Mouse (Mus musculus): Measurements from ENCODE around the gene Xpnpep1. TPM values are rescaled to one million over a fixed set of nuclear protein-coding genes. Genes with fewer than 3 reads are reported as not detected.

The Xpnpep1 gene
- polyA plus RNA-seq (2015; fragmentation: Nextera tagmentation; extraction: Ambion mirVana): 120 and 130 TPM in 2 replicates

- no peak for ATAC-seq
- peak within 1 kb of the TSS; percentile 75 for H3K4me3 ChIP-seq
- H3K9ac ChIP-seq: no peak within 1 kb of the TSS
- no peak within 1 kb of the TSS for H3K27ac ChIP-seq
- no peaks in the 10 kb centered on the region for H3K27me3 ChIP-seq
- 88% methylated on average over 23 of the region's 23 CpGs for WGBS
- peaks cover 14% of the 10 kb centered on the region for H3K4me1 ChIP-seq
- H3K9me3 ChIP-seq (replicated peaks): no peaks in the 10 kb centered on the region
- no peaks in the 10 kb centered on the region for H3K36me3 ChIP-seq (ENCODE audit: poor library complexity, severe bottlenecking)
- peak within 1 kb of the TSS; percentile 71 for H3K4me2 ChIP-seq
Observed at GRCm38 (mm10) chr19:53040164-53041132, at the start of gene Xpnpep1. Gene Xpnpep1, minus strand, starts transcription at chr19:53040214.

GRCm38 (mm10) chr19:53087268-53088143 lies 47.5 kb upstream of the Xpnpep1 start:
- Histone ChIP-seq H3K9ac (0 out of 2 replicates have a peak overlapping the region, but pooled peaks have one; percentile 19), H3K4me2 (peak overlapping the region; percentile 36), H3K4me3 (no peak overlapping the region), H3K27ac (0 out of 2 replicates have a peak overlapping the region, but pooled peaks have one; percentile 21), H3K9me3 (replicated peaks) (no peaks in the 10 kb centered on the region), H3K4me1 (peaks cover 17% of the 10 kb centered on the region), H3K27me3 (no peaks in the 10 kb centered on the region), H3K36me3 (ENCODE audit: poor library complexity, severe bottlenecking) (no peaks in the 10 kb centered on the region)
- WGBS: 31% methylated on average over 25 of the region's 25 CpGs
- peak; percentile 65 for ATAC-seq

DNA sequence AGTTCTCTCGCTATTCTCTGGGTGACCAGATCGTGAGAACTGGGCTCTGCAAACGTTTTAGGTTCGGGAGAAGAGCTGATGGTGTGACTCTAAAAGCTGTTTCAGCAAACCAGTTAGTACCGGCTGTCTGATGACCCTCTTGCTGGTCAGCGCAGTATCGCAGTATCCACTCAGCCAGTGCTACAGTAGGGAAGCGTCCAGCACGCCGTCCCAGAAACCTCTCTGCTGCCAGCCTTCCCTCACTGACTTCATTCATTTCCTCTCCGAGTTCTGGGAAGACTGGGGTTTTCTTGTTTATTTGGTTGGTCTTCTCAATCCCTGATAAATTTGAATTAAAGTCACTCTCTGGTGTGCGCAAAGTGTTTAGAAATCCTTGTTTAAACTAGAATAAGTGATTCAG lies 46.8 kb upstream of the Xpnpep1 start:
- no peak overlapping the region for H3K4me3 ChIP-seq
- no peak for ATAC-seq

GRCm38 (mm10) chr19:53084735-53085134 lies 44.7 kb upstream of the Xpnpep1 start:
- WGBS: 77% methylated on average over 5 of the region's 5 CpGs
- Histone ChIP-seq H3K27ac (no peak overlapping the region), H3K4me3 (no peak overlapping the region), H3K36me3 (ENCODE audit: poor library complexity, severe bottlenecking) (no peaks in the 10 kb centered on the region), H3K4me2 (no peak overlapping the region), H3K27me3 (no peaks in the 10 kb centered on the region), H3K9ac (no peak overlapping the region), H3K4me1 (peaks cover 11% of the 10 kb centered on the region), H3K9me3 (replicated peaks) (no peaks in the 10 kb centered on the region)
- no peak for ATAC-seq

More for the DNA sequence above, 46.8 kb upstream of the Xpnpep1 start:
- no peaks in the 10 kb centered on the region for H3K27me3 ChIP-seq
- WGBS: 65% methylated on average over 12 of the region's 12 CpGs
- H3K36me3 ChIP-seq (ENCODE audit: poor library complexity, severe bottlenecking): no peaks in the 10 kb centered on the region
- H3K9ac ChIP-seq: no peak overlapping the region
- no peak overlapping the region for H3K27ac ChIP-seq
- H3K4me2 ChIP-seq: peak overlapping the region; percentile 36
- H3K9me3 ChIP-seq (replicated peaks): no peaks in the 10 kb centered on the region
- peaks cover 17% of the 10 kb centered on the region for H3K4me1 ChIP-seq

DNA sequence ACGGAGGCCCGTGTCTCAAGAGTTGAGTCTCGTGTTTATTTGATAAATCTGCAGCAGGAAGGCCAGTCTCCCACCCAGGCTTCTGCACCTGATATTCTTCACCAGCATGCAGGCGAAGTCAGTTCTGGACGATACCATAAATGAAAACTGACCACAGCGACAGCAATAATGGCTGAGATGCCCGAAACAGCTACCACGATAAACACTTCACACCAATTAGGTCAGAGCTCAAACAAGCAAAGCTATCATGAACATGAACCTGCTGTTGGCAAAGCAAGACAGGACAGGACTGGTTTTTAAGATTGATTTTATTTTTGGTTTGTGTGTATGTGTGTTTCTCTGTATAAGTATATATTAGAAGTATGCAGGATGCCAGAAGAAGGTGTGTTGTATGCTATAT lies 42.8 kb upstream of the Xpnpep1 start:
- Histone ChIP-seq H3K4me2 (no peak overlapping the region), H3K27ac (no peak overlapping the region), H3K4me3 (no peak overlapping the region), H3K4me1 (peaks cover 11% of the 10 kb centered on the region), H3K36me3 (ENCODE audit: poor library complexity, severe bottlenecking) (no peaks in the 10 kb centered on the region), H3K27me3 (no peaks in the 10 kb centered on the region), H3K9ac (no peak overlapping the region), H3K9me3 (replicated peaks) (no peaks in the 10 kb centered on the region)
- ATAC-seq: no peak
- WGBS: 94% methylated on average over 8 of the region's 8 CpGs

DNA sequence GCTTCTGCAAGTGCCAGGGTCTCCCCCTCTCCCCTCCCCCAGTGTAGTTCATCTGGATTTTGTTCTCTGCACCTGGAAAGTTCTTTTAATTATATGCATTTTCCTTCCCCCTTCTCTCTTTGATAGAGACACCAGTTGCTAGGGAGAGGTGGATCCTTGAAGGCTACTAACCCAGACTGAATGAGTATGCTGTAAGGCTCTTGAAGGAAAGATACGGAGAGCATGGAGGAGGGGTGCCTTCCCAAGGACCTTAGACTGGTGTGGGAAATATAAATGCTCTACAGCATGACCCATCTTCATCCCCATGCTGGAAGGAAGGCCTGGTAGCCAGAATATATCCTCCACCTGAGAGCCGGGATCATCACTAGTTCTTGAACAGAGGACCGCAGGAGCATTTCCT lies 41.3 kb upstream of the Xpnpep1 start:
- Histone ChIP-seq H3K36me3 (ENCODE audit: poor library complexity, severe bottlenecking) (no peaks in the 10 kb centered on the region), H3K4me1 (no peaks in the 10 kb centered on the region), H3K4me3 (no peak overlapping the region), H3K9me3 (replicated peaks) (no peaks in the 10 kb centered on the region), H3K27me3 (no peaks in the 10 kb centered on the region), H3K27ac (no peak overlapping the region), H3K4me2 (no peak overlapping the region), H3K9ac (no peak overlapping the region)
- 85% methylated on average over 3 of the region's 3 CpGs for WGBS
- no peak for ATAC-seq

GRCm38 (mm10) chr19:53080921-53081320 lies 40.9 kb upstream of the Xpnpep1 start:
- ATAC-seq: no peak
- Histone ChIP-seq H3K4me1 (no peaks in the 10 kb centered on the region), H3K27me3 (no peaks in the 10 kb centered on the region), H3K4me3 (no peak overlapping the region), H3K9me3 (replicated peaks) (no peaks in the 10 kb centered on the region), H3K27ac (no peak overlapping the region), H3K9ac (no peak overlapping the region), H3K4me2 (no peak overlapping the region), H3K36me3 (ENCODE audit: poor library complexity, severe bottlenecking) (no peaks in the 10 kb centered on the region)
- 41% methylated on average over 6 of the region's 6 CpGs for WGBS

DNA sequence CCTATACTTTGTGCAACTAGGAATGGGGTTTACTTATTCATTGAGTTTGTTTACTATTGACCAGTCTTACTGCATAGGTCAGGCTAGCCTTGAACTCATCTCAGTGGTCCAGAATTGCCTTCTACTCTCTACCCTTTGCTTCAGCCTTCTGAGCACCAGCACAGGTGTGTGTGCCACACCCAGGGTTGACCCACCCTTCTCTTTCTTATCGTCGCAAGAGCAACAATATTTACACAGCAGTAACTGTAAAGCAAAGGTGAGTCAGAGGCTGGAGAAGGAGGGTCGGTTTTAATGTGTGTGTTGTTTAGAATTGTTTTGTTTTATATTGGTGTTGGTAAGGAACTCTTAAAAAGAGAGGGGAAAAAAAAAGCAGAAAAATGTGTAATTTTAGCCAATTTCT lies 40.5 kb upstream of the Xpnpep1 start:
- Histone ChIP-seq H3K36me3 (ENCODE audit: poor library complexity, severe bottlenecking) (no peaks in the 10 kb centered on the region), H3K9ac (no peak overlapping the region), H3K27ac (no peak overlapping the region), H3K4me3 (no peak overlapping the region), H3K4me1 (no peaks in the 10 kb centered on the region), H3K4me2 (no peak overlapping the region), H3K9me3 (replicated peaks) (no peaks in the 10 kb centered on the region), H3K27me3 (no peaks in the 10 kb centered on the region)
- WGBS: 83% methylated on average over 3 of the region's 3 CpGs
- ATAC-seq: no peak

DNA sequence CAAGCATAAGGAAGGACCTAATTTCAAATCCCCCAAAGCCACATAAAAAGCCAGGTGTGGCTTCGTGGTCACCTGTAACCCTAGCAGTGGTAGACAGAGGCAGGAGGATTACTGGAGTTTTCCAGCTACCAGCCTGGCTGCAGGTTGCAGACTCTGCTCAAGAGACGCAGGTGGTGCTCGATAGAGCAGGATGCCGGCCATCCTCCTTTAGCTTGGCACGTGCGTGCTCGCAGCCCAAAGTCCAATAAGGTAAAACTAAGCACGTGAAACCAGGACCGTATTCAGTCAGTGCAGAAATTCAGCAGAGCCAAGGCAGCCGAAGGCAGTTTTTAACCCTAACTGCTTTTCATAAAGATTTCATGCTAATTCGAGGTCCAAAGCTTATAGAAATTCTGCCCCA lies 40.0 kb upstream of the Xpnpep1 start:
- no peaks in the 10 kb centered on the region for H3K4me1 ChIP-seq
- H3K9me3 ChIP-seq (replicated peaks): no peaks in the 10 kb centered on the region
- H3K9ac ChIP-seq: no peak overlapping the region
- WGBS: 88% methylated on average over 11 of the region's 11 CpGs
- no peak for ATAC-seq
- no peaks in the 10 kb centered on the region for H3K27me3 ChIP-seq
- no peak overlapping the region for H3K4me3 ChIP-seq
- H3K27ac ChIP-seq: no peak overlapping the region
- no peak overlapping the region for H3K4me2 ChIP-seq
- no peaks in the 10 kb centered on the region for H3K36me3 ChIP-seq (ENCODE audit: poor library complexity, severe bottlenecking)

DNA sequence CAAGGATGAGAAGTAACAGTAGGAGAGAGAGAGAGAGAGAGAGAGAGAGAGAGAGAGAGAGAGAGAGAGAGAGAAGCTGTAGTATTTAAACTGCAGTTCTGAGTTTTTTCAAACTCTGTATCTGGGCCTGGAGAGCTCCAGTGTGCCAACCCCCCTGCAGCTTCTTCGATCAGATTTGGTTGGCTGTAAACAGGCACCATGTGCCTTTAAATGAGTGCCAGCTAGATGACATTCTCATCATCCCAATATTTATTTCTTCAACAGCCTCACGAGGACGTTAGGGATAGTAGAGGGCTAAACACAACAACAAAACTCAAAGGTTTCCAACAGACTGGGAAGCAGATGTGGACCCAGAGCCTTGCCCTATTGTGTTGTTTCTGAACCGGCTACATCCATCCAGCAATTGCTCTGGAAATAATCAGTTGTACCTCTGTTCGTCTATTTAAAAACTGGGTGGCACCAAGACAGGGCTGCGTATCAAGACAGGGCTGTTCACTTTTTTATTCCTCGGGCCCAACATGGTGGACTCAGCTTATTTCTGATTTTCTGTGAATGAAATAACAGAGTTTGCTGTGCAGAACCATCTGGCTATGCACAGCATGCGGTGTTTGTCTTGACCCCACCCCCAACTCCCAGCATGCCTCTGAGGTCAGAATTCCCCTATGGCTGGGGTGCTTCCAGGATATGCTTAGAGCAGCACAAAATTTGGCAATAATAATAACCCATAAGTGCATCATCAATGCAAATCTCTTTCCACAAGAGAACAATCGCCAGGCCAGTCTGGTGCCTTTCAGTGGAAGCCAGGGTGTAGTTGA lies 38.5 kb upstream of the Xpnpep1 start:
- Histone ChIP-seq H3K4me3 (no peak overlapping the region), H3K9ac (no peak overlapping the region), H3K27me3 (no peaks in the 10 kb centered on the region), H3K4me1 (no peaks in the 10 kb centered on the region), H3K9me3 (replicated peaks) (no peaks in the 10 kb centered on the region), H3K4me2 (no peak overlapping the region), H3K36me3 (ENCODE audit: poor library complexity, severe bottlenecking) (no peaks in the 10 kb centered on the region), H3K27ac (no peak overlapping the region)
- 77% methylated on average over 9 of the region's 9 CpGs for WGBS
- no peak; the same call in 1 of the 2 replicates for ATAC-seq

DNA sequence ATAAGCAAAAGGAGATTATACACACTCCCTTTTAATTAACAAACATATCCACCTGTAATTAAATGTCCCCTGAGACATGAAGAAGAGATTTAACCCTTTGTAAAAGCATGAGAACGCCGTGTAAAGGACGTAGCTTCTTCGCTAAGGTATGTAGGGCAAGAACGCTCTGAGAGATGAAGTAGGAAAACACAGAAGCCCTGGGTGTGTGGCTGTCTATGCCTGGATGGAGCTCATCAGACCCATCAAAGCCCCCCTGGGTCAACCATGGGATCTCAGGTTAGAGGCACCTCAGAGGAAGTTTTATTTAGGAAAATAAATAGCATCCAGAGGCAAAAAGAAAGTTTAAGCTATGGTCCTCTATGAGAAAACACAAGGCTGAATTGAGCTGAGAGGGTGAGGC lies 37.3 kb upstream of the Xpnpep1 start:
- WGBS: 93% methylated on average over 5 of the region's 5 CpGs
- Histone ChIP-seq H3K36me3 (ENCODE audit: poor library complexity, severe bottlenecking) (no peaks in the 10 kb centered on the region), H3K4me3 (no peak overlapping the region), H3K4me2 (no peak overlapping the region), H3K9me3 (replicated peaks) (no peaks in the 10 kb centered on the region), H3K4me1 (no peaks in the 10 kb centered on the region), H3K27ac (no peak overlapping the region), H3K27me3 (no peaks in the 10 kb centered on the region), H3K9ac (no peak overlapping the region)
- no peak for ATAC-seq

Data from forebrain, embryonic 13.5 days (tissue).